Mouse (Mus musculus): Measurements from ENCODE around the gene Rabgap1l. TPM values are rescaled to one million over a fixed set of nuclear protein-coding genes. Genes with fewer than 3 reads are reported as not detected.
"Not testable (repeated sequence)": the region's sequence is repeated elsewhere in the genome, so short reads cannot be mapped to it uniquely, and the experiment has no call there.

The Rabgap1l gene
- polyA plus RNA-seq, 1 experiment from 2014 or later, result 53.5 TPM

DNA sequence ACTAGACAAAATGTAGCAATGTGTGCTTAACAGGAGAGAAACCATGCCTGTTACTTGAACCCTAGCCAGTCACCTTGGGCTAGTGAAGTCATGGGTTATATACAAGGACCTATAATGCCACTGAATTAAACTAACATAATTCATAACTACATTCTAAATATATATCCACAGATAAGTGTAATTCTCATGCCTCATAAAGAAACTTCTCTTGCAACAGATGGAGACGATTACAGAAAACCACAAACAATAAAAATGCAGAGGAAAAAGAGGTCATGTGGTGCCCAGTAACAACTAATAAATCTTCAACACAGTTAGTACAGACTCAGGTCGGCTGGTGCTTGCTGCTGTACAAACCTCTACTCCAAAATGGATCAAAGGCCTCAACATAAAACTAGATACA, 174.8 kb downstream of the Rabgap1l start:
- H3K4me2 ChIP-seq, result no peak overlapping the region
- H3K9ac ChIP-seq (ENCODE audit: low read depth, low read length), result no peak overlapping the region
- ATAC-seq (replicated peaks; ENCODE audit: insufficient number of reproducible peaks, low FRiP score, low TSS enrichment), result no peak
- 72% methylated on average over 2 of the region's 2 CpGs for WGBS (ENCODE audit: insufficient replicate concordance)
- H3K4me1 ChIP-seq (ENCODE audit: control insufficient read depth, insufficient read depth, low read length), result no peaks in the 10 kb centered on the region
- H3K36me3 ChIP-seq (ENCODE audit: control insufficient read depth, insufficient read depth, low read length), result no peaks in the 10 kb centered on the region
- no peak overlapping the region for H3K27ac ChIP-seq (ENCODE audit: low read depth, low read length)
- H3K9me3 ChIP-seq (replicated peaks; ENCODE audit: control insufficient read depth, low read length), result no peaks in the 10 kb centered on the region
- H3K27me3 ChIP-seq (ENCODE audit: control insufficient read depth, insufficient read depth, low read length), result no peaks in the 10 kb centered on the region
- H3K4me3 ChIP-seq (ENCODE audit: low read depth, low read length), result no peak overlapping the region

DNA sequence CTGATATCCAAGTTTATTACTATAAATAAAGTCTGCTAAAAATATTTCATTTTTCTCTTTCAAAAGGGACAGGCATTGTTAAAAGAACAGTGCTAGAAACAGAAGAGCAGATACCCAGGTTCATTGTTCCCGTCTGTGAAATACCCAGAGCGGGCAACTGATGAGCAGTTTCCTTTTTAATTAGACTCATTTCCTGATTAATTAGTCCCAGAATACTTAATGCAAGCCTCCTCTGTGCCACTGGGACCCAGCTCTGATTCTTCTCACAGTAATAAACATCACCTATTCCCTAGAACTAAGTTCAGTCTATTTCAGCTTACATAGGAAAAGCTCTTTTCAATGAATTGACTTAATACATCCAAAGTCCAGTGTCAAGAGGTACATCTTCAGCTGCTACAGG, 186.6 kb downstream of the Rabgap1l start:
- no peaks in the 10 kb centered on the region for H3K27me3 ChIP-seq (ENCODE audit: control insufficient read depth, insufficient read depth, low read length)
- H3K9me3 ChIP-seq (replicated peaks; ENCODE audit: control insufficient read depth, low read length), result no peaks in the 10 kb centered on the region
- H3K4me2 ChIP-seq, result no peak overlapping the region
- no peak for ATAC-seq (replicated peaks; ENCODE audit: insufficient number of reproducible peaks, low FRiP score, low TSS enrichment)
- H3K9ac ChIP-seq (ENCODE audit: low read depth, low read length), result no peak overlapping the region
- no peaks in the 10 kb centered on the region for H3K4me1 ChIP-seq (ENCODE audit: control insufficient read depth, insufficient read depth, low read length)
- no peak overlapping the region for H3K27ac ChIP-seq (ENCODE audit: low read depth, low read length)
- H3K36me3 ChIP-seq (ENCODE audit: control insufficient read depth, insufficient read depth, low read length), result no peaks in the 10 kb centered on the region
- WGBS (ENCODE audit: insufficient replicate concordance), result 74% methylated on average over 2 of the region's 2 CpGs
- no peak overlapping the region for H3K4me3 ChIP-seq (ENCODE audit: low read depth, low read length)

DNA sequence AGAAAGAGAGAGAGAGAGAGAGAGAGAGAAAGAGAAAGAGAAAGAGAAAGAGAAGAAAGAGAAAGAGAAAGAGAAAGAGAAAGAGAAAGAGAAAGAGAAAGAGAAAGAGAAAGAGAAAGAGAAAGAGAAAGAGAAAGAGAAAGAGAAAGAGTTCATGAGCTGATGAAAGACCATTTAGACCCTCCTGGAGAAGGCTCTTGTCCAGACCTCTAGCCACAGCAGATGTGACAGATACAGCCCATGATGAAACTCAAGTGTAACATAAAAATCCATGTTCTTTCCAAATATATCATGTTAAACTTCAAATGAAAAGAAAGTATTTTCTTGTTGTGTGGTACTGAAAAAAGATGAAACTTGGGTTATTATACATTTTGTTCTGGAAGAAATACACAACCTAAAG, 189.7 kb downstream of the Rabgap1l start:
- H3K9ac ChIP-seq (ENCODE audit: low read depth, low read length); H3K9me3 ChIP-seq (replicated peaks; ENCODE audit: control insufficient read depth, low read length); ATAC-seq (replicated peaks; ENCODE audit: insufficient number of reproducible peaks, low FRiP score, low TSS enrichment); H3K27me3 ChIP-seq (ENCODE audit: control insufficient read depth, insufficient read depth, low read length); H3K4me3 ChIP-seq (ENCODE audit: low read depth, low read length); H3K4me1 ChIP-seq (ENCODE audit: control insufficient read depth, insufficient read depth, low read length); H3K4me2 ChIP-seq; H3K27ac ChIP-seq (ENCODE audit: low read depth, low read length); H3K36me3 ChIP-seq (ENCODE audit: control insufficient read depth, insufficient read depth, low read length): not testable (repeated sequence)

DNA sequence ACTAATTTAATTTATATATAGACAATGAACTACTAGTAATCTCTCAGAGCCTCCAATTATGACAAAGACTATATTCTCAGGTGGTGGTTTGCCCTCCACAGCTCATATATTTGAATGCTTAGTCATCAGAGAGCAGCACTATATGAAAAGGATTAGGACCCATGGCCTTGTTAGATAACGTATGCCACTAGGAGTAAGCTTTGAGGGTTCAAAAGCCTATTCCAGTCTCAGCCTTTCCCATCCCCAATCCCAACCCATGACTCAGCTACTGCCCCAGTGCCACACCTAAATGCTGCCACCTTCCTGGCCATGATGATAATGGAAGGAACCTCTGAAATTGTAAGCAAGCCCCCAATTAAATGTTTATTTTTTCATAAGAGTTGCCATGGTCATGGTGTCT, 195.6 kb downstream of the Rabgap1l start:
- no peak for ATAC-seq (replicated peaks; ENCODE audit: insufficient number of reproducible peaks, low FRiP score, low TSS enrichment)
- Histone ChIP-seq H3K9ac (ENCODE audit: low read depth, low read length) (no peak overlapping the region), H3K27ac (ENCODE audit: low read depth, low read length) (no peak overlapping the region), H3K9me3 (replicated peaks; ENCODE audit: control insufficient read depth, low read length) (no peaks in the 10 kb centered on the region), H3K36me3 (ENCODE audit: control insufficient read depth, insufficient read depth, low read length) (no peaks in the 10 kb centered on the region), H3K27me3 (ENCODE audit: control insufficient read depth, insufficient read depth, low read length) (no peaks in the 10 kb centered on the region), H3K4me2 (no peak overlapping the region), H3K4me3 (ENCODE audit: low read depth, low read length) (no peak overlapping the region), H3K4me1 (ENCODE audit: control insufficient read depth, insufficient read depth, low read length) (no peaks in the 10 kb centered on the region)
- WGBS (ENCODE audit: insufficient replicate concordance), result 81% methylated on average over 1 of the region's 1 CpGs

GRCm38 (mm10) chr1:160596948-160597270, 196.1 kb downstream of the Rabgap1l start:
- Histone ChIP-seq H3K27me3 (ENCODE audit: control insufficient read depth, insufficient read depth, low read length) (no peaks in the 10 kb centered on the region), H3K36me3 (ENCODE audit: control insufficient read depth, insufficient read depth, low read length) (no peaks in the 10 kb centered on the region), H3K9ac (ENCODE audit: low read depth, low read length) (no peak overlapping the region), H3K9me3 (replicated peaks; ENCODE audit: control insufficient read depth, low read length) (no peaks in the 10 kb centered on the region), H3K4me1 (ENCODE audit: control insufficient read depth, insufficient read depth, low read length) (no peaks in the 10 kb centered on the region), H3K4me2 (no peak overlapping the region), H3K27ac (ENCODE audit: low read depth, low read length) (no peak overlapping the region), H3K4me3 (ENCODE audit: low read depth, low read length) (no peak overlapping the region)
- ATAC-seq (replicated peaks; ENCODE audit: insufficient number of reproducible peaks, low FRiP score, low TSS enrichment), result no peak
- 87% methylated on average over 3 of the region's 3 CpGs for WGBS (ENCODE audit: insufficient replicate concordance)

DNA sequence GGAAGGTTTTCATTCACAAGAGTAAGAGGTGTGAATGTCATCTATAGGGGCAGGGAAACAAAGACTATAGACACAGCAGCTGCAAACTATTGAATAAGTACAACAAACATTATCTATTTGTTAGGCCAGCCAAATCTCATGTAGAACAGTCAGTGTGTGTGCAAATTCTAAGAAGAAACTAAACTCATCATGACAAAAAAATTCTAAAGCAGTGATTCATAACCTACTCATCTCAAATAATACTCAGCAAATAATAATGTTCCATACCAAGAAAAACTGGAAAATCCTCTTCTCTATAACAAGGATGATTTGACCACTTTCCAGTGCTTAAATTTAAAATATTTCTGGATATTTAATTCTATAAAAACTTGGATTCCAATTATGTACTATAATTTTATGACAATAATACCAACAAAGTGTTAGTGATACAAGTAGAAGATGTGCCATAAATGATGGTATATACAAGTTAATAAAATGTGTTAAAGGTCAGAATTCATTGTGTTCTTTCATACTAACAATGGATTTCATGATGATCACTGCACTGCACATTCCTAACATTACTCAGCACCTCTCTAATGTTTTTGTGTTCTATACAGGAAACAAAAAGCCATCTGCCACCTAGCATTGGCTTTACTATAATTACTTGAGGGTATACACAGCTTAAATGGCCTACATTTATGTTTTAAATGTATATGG, 196.6 kb downstream of the Rabgap1l start:
- Histone ChIP-seq H3K36me3 (ENCODE audit: control insufficient read depth, insufficient read depth, low read length) (no peaks in the 10 kb centered on the region), H3K4me2 (no peak overlapping the region), H3K4me3 (ENCODE audit: low read depth, low read length) (no peak overlapping the region), H3K27me3 (ENCODE audit: control insufficient read depth, insufficient read depth, low read length) (no peaks in the 10 kb centered on the region), H3K9ac (ENCODE audit: low read depth, low read length) (no peak overlapping the region), H3K27ac (ENCODE audit: low read depth, low read length) (no peak overlapping the region), H3K9me3 (replicated peaks; ENCODE audit: control insufficient read depth, low read length) (no peaks in the 10 kb centered on the region), H3K4me1 (ENCODE audit: control insufficient read depth, insufficient read depth, low read length) (no peaks in the 10 kb centered on the region)
- no peak for ATAC-seq (replicated peaks; ENCODE audit: insufficient number of reproducible peaks, low FRiP score, low TSS enrichment)

- Histone ChIP-seq H3K4me2 (no peak overlapping the region), H3K9me3 (replicated peaks; ENCODE audit: control insufficient read depth, low read length) (no peaks in the 10 kb centered on the region), H3K36me3 (ENCODE audit: control insufficient read depth, insufficient read depth, low read length) (no peaks in the 10 kb centered on the region), H3K9ac (ENCODE audit: low read depth, low read length) (no peak overlapping the region), H3K27me3 (ENCODE audit: control insufficient read depth, insufficient read depth, low read length) (no peaks in the 10 kb centered on the region), H3K27ac (ENCODE audit: low read depth, low read length) (no peak overlapping the region), H3K4me3 (ENCODE audit: low read depth, low read length) (no peak overlapping the region), H3K4me1 (ENCODE audit: control insufficient read depth, insufficient read depth, low read length) (no peaks in the 10 kb centered on the region)
- no peak for ATAC-seq (replicated peaks; ENCODE audit: insufficient number of reproducible peaks, low FRiP score, low TSS enrichment)
- 85% methylated on average over 1 of the region's 1 CpGs for WGBS (ENCODE audit: insufficient replicate concordance)
Observed at GRCm38 (mm10) chr1:160594576-160594975, 198.4 kb downstream of the Rabgap1l start.

- H3K27me3 ChIP-seq (ENCODE audit: control insufficient read depth, insufficient read depth, low read length), result no peaks in the 10 kb centered on the region
- WGBS (ENCODE audit: insufficient replicate concordance), result 87% methylated on average over 4 of the region's 4 CpGs
- H3K27ac ChIP-seq (ENCODE audit: low read depth, low read length), result no peak overlapping the region
- H3K36me3 ChIP-seq (ENCODE audit: control insufficient read depth, insufficient read depth, low read length), result no peaks in the 10 kb centered on the region
- no peaks in the 10 kb centered on the region for H3K9me3 ChIP-seq (replicated peaks; ENCODE audit: control insufficient read depth, low read length)
- no peak overlapping the region for H3K9ac ChIP-seq (ENCODE audit: low read depth, low read length)
- H3K4me2 ChIP-seq, result no peak overlapping the region
- ATAC-seq (replicated peaks; ENCODE audit: insufficient number of reproducible peaks, low FRiP score, low TSS enrichment), result no peak
- no peaks in the 10 kb centered on the region for H3K4me1 ChIP-seq (ENCODE audit: control insufficient read depth, insufficient read depth, low read length)
- no peak overlapping the region for H3K4me3 ChIP-seq (ENCODE audit: low read depth, low read length)
Observed at GRCm38 (mm10) chr1:160594066-160594465, 198.9 kb downstream of the Rabgap1l start.

- no peak for ATAC-seq (replicated peaks; ENCODE audit: insufficient number of reproducible peaks, low FRiP score, low TSS enrichment)
- Histone ChIP-seq H3K36me3 (ENCODE audit: control insufficient read depth, insufficient read depth, low read length) (no peaks in the 10 kb centered on the region), H3K27ac (ENCODE audit: low read depth, low read length) (no peak overlapping the region), H3K9me3 (replicated peaks; ENCODE audit: control insufficient read depth, low read length) (no peaks in the 10 kb centered on the region), H3K27me3 (ENCODE audit: control insufficient read depth, insufficient read depth, low read length) (no peaks in the 10 kb centered on the region), H3K4me3 (ENCODE audit: low read depth, low read length) (no peak overlapping the region), H3K4me1 (ENCODE audit: control insufficient read depth, insufficient read depth, low read length) (no peaks in the 10 kb centered on the region), H3K4me2 (no peak overlapping the region), H3K9ac (ENCODE audit: low read depth, low read length) (no peak overlapping the region)
- 77% methylated on average over 4 of the region's 4 CpGs for WGBS (ENCODE audit: insufficient replicate concordance)
Observed at GRCm38 (mm10) chr1:160588911-160589590, 204.0 kb downstream of the Rabgap1l start.
